Mouse (Mus musculus): Measurements from ENCODE around the gene Ubtd2.

DNA sequence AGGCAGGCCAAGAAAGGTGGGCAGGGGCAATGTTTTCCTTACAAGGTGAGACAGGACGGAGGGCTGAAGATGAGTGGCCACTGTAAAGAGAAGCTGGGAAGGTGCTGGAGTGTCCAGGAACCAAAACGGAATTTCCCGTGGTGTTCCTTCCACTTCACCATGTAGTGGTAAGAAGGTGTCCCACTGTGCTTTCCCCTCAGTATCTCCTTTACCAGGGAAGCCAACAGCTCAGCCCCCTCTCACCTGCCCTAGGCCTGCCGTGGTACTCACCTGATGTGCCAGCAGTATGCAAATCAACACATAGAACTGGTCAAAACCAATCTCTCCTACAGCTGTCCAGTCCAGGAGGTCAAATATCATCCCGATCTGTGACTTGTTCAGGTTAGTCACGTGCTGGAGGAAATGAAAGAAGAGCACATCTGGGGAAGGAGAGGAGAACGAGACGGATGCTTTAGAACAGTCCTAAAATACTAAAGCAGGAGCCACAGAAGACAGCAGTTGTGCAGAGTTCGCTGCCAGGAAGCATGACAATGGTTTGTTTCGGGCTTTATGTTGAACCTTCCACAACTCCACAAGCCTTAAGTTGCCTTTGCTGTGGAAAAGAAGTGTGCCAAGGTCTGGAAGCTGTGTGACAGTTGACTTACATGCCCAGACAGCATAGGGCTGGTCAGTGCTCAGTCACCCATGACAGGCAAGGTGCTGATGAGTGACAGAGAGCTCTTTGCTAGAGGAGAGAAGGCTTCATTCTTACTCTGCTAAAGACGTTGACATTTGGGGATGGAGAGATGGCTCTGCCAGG is 69.2 kb downstream of the Ubtd2 start:
- TF ChIP-seq CTCF (IDR thresholded peaks at IDR 0.05; ENCODE audit: low read depth, low read length) = no peak
- no peak for TF ChIP-seq POLR2A (IDR thresholded peaks at IDR 0.05; ENCODE audit: insufficient read depth, low read length)
- TF ChIP-seq EP300 (IDR thresholded peaks at IDR 0.05; ENCODE audit: insufficient read depth, low read depth, low read length) = no peak

Measured in ES-Bruce4 (cell line).